Mouse (Mus musculus): ENCODE measurements around the gene Akirin2. TPM values are rescaled to one million over a fixed set of nuclear protein-coding genes. Genes with fewer than 3 reads are reported as not detected.

The Akirin2 gene
- total RNA-seq, 2 experiments from 2014 or later, result 48.1 to 48.6 TPM

DNA sequence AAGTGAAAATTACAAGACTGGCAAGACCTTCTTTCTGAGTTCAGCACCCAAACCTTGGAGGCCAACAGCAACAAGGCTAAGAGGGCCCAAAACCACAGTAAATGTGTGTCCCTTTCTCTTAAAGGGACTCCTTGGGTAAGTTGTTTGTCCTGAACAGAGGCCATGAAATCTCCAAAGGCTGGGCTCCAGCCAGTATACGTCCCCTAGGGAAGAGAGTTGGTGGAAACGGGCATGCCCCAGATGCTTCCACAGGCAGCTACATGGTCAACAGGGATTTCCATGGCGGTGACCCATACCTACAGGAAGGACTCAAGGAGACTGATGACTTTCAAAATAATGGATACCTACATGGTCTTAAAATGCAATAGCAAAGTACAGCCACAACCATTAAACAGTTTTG lies 32.7 kb downstream of the Akirin2 start:
- DNase-seq (ENCODE audit: low spot score), result no peak

DNA sequence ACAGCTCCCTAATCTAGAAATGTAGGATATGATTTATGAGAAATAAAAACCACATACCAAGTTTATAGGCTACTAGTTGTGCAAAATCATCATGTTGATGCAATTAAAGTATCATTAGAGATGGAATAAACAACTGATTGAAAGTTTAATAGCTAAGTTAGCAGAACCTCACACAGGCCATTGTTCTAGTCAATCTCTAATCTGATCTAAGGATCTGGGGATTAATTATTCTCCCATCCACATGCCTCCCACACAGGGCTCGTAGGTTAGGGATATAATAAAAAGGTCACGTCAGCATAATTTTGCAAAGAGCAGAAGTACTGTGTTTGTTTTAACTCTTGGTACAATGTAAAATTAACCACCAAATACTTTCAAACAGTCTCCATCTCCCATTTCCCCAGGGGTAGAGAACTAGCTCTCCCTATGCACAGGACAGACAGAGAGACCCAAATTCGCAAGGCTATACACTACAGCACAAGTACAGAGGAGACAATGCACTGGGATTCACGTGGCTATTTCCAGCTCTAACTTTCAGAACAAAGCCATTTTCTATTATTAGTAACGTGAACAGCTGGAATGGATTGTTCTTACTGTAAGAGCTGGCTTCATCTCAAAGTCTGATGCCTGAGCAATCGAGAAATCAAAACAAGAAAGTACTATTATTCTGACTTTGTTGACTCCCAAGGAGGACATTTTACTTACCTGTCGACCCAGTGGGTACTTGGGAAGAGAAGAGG lies 34.3 kb downstream of the Akirin2 start:
- no peak for DNase-seq (ENCODE audit: low spot score)

DNA sequence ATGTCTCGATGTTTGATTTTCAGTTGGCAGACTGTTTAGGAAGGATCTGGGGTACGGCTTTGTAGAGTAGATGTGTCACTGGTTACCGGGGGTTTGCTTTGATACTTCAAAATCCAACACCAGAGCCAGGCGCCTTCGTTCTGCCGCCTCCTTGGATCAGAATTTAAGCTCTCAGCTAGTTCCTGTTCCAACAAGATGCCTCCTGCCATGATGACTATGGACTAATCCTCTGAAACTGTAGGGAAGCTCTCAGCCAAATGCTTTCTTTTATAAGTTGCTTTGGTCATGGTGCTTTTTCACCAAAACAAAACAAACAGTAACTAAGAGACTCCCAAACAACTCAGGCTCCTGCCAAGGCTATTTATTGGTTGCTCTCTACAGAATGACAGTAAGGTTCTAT lies 52.4 kb downstream of the Akirin2 start:
- DNase-seq (ENCODE audit: low spot score), result no peak

DNA sequence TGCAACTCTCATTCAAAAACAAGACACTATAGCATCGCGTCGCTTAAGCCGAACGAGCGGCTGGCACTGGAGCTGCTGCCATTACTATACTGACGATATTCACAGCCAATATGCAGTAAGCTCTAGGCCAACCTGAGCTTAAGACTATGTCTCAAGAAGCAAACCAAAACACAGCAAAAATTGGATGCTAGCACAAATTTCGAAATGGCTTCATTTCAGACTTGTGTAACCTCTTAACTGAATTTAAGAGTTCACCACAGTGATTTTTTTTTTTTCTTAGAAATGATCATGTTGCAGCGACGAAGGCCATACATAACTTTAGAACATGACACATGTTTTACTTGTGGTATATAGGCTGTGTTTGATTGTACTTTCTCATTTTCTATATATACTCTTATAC lies 55.9 kb downstream of the Akirin2 start:
- DNase-seq (ENCODE audit: low spot score), result no peak

DNA sequence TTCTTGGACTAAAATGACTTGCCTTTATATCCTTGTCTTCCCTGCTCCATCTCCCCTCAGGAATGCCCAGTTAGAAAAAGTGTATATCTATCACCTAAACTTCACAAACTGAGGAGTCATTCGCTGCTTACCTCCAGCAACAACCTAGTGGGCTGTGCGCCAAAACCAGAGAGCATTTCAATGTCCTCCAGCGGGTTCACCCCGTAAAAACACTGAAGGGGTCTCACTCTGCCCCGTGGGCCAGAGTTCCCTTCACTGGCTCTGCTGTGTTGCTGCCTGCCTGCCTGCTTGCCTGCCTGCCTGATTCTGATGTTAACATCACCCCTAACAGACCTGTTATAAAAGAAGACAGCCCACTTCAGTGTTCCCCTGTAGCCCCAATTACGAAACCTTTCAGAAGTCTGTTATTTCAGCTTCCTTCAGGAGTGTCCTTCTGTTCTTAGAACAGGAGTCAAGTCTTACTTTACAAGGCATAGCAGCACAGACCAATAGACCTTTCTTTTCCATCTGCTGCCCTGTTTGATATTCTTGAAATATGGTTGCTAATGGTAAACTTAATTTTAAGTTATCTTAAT lies 62.9 kb downstream of the Akirin2 start:
- DNase-seq (ENCODE audit: low spot score), result no peak

DNA sequence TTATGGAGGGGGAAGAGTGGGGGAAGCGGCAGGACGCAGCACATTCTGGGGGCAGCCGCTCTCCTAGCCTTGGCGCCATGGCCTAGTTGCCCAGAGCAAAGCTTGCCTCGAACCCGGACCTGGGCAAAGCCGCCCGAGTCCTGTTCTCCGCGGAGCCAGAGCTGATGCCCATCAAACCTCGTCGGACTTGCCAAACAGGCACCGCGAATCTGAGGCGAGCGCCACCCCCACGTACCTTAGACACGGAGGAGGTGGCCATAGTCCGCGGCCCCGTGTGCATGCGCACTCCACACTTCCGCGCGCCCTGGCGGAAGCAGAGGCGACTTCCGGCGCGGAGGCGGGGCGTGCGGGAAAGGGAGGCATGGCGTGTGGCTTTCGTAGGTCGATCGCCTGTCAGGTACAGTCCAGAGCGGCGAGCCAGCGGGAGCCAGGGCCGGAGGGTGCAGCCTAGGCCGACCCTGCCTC lies 63.9 kb downstream of the Akirin2 start, which contains the start of the genes Orc3 and Rars2:
Orc3 (minus strand) TSS at position 315 of the 465 bp plus-strand sequence.
Rars2 (plus strand) TSS at position 328 of the 465 bp plus-strand sequence.
- peak; percentile 90 for DNase-seq (ENCODE audit: low spot score)

DNA sequence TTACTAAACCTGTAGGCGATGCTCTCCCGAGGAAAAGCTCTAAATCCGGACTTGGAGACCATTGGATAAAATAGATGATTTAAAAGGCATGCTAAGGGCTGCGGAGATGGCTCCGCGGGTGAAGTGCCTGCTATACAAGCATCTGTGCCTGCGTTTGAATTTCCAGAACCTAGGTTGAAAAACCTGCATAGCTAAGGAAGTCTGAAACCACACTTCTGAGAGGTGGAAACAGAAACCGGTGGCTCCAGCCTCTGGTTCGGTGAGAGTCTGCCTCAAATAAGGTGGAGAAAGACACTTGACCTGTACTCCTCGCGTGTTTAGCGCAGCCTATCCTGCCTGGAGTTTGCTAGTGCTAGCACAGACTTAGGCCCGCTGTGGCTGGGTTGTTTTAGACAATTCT lies 64.6 kb downstream of the Akirin2 start:
- DNase-seq (ENCODE audit: low spot score), result no peak

DNA sequence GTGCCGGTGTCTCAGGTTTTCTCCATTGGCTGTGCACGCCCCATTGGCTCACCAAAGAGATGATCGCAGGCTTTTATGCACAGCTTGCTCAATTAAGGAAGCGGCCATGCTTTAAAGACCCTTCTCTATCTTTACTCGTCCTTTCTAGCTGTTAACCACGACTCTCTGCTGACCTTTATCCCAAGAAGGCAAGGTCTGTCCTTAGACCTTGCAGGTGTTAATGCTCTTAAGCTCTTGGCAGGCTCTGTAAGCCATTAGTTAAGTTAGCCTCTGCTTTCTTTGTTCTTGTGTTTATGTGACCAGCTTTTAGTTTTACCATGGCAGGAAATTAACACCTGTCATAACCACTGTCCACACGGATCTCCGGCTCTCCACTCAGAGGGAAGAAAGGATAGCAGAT lies 65.4 kb downstream of the Akirin2 start:
- no peak for DNase-seq (ENCODE audit: low spot score)

Other genes with a start within 250 kb of the Akirin2 start
- gene Orc3, start 64.0 kb downstream of the Akirin2 start, total RNA-seq (2021), result 10 to 100 TPM; 35.9 to 38.7 TPM
- gene Rars2, start 64.0 kb downstream of the Akirin2 start, total RNA-seq (2021), result 10 to 100 TPM; 18.2 to 19.1 TPM
- gene Slc35a1, start 136.5 kb downstream of the Akirin2 start, total RNA-seq (2021), result 10 to 100 TPM; 11.1 to 12.9 TPM
- not detected for gene Cfap206, start 179.3 kb downstream of the Akirin2 start, total RNA-seq (2021)
- gene Gm136, start 205.3 kb downstream of the Akirin2 start, total RNA-seq (2021), result not detected
- gene Smim8, start 227.5 kb downstream of the Akirin2 start, total RNA-seq (2021), result 10 to 100 TPM; 25.4 to 29.7 TPM